Mouse (Mus musculus): ENCODE data around the gene Cacng7. TPM values are rescaled to one million over a fixed set of nuclear protein-coding genes. Genes with fewer than 3 reads are reported as not detected.

The Cacng7 gene
- total RNA-seq, 2 experiments from 2014 or later = 114 to 119 TPM

DNA sequence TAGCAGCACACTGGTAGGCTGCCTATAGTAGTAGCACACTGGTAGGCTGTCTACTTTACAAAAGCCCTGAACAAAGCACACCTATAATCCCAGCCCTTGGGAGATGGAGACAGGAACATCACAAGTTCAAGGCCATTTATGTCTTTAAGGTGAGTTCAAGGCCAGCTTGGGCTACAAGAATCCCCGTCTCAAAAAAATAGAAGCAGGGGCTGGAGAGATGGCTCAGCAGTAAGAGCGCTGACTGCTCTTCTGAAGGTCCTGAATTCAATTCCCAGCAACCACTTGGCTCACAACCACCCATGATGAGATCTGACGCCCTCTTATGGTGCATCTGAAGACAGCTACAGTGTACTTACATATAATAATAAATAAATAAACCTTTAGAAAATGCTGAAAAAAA is 12.5 kb downstream of the Cacng7 start:
- DNase-seq (ENCODE audit: low spot score in 2 of 2) = no peak

GRCm38 (mm10) chr7:3347366-3348287 is 14.9 kb downstream of the Cacng7 start:
- DNase-seq (ENCODE audit: low spot score in 2 of 2) = no peak

- DNase-seq (ENCODE audit: low spot score in 2 of 2) = no peak
Measured at GRCm38 (mm10) chr7:3348326-3348725, 15.6 kb downstream of the Cacng7 start.

DNA sequence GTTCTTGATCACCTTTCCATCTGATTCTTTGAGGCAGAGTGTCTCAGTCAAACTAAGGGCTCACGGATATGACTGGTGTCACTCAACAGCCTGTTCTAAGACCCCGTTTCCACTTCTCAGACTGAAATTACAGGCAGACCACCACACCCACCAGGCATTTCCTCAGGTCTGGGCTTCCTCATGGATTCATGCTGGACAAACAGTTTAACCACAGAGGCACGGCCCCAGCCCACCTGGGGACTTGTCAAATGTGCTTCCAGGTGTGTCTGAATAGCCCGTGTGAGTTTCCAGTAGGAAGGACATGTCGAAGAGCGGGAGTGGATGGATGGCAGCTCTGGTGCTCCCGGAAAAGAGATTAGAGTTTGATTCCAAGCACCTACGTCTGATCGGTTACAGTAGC is 17.0 kb downstream of the Cacng7 start:
- no peak for DNase-seq (ENCODE audit: low spot score in 2 of 2)

DNA sequence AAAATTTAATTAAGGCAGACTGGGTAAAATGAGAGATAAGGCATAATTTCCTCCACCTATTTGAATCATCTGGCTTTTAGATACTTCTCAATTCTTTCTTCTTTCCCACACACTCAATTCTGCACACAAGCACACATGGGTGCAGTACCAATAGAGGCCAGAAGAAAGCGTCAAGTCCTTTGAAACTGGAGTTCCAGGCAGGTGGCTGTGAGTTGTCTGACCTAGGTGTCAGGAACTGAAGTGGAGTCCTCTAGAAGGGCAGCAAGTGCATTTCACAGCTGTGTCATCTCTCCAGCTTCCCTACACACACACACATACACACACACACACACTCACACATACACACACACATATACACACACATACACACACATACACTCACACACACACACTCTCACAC is 18.8 kb downstream of the Cacng7 start:
- no peak for DNase-seq (ENCODE audit: low spot score in 2 of 2)

- no peak for DNase-seq (ENCODE audit: low spot score in 2 of 2)
Measured at GRCm38 (mm10) chr7:3354850-3355249, 22.1 kb downstream of the Cacng7 start.

- DNase-seq (ENCODE audit: low spot score in 2 of 2) = no peak
Measured at GRCm38 (mm10) chr7:3360678-3361077, 27.9 kb downstream of the Cacng7 start.

- no peak for DNase-seq (ENCODE audit: low spot score in 2 of 2)
Measured at GRCm38 (mm10) chr7:3365547-3366279, 33.0 kb downstream of the Cacng7 start.

DNA sequence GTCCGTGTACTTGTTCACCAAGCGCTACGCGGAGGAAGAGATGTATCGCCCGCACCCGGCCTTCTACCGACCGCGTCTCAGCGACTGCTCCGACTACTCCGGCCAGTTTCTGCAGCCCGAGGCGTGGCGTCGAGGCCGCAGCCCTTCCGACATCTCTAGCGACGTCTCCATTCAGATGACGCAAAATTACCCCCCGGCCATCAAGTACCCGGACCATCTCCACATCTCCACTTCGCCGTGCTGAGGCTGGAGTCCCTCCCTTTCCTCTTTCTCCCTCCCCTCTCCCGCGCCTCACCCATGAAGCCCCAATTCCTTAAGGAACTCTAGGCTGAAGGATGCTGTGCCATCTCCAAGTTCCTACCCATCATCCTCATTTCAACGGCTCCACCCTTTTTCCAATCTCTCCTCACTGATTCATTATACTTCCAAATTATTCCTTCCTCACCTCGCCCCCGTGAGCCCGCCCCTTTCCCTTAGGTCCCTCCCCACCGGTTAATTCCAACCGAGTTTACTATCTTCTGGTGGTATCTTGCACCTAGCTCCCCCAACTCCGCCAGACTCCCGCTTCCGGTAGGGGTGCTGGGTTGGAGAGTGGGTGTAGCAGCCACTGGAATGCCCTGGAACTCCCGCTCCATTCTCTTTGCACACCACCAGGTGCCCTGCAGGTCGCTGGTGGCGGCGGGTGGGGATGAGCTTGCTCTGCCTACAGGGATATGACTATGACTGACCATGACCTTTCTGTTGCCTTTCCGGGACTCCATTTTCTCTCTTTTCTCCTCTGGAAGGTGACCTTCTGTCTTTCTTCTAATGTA is 34.2 kb downstream of the Cacng7 start:
- DNase-seq (ENCODE audit: low spot score in 2 of 2) = peak in 1 of 2 experiments; percentile 29

DNA sequence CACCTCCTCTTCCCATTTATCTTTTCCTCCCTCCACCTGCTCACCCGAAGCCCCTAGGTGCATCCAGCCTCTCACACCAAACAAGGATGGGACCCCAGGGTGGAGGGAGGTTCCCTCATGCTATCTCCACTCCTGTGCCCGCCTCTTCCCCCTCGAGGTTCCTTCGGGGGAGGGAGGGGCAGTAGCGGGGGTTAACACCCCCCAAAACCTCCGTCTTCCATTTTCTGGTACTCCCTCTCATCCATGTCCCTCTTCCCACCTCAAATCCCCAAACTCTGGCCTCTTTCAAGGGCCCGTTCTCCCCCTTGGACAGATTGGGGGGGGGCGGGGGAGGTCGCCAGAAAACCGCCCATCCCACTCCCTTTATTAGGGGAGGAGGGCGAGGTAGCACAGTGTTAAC is 34.8 kb downstream of the Cacng7 start:
- DNase-seq (ENCODE audit: low spot score in 2 of 2) = no peak

DNA sequence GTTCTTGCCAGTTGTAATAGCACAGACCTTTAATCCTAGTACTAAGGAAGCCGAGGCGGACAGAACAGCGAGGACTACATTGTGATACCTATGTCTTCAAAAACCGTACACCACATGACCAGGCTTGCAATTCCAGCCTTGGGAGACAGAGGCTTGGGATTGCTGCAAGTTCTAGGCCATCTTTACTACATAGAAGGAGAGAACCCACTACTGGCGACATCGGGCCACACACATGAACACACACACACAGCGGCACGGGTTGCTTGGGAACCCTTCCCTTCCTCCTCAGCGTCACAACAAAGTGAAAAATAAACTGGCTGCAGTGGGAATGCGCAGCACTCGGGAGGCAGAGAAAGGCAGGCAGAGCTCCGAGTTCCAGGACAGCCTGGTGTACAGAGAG is 35.6 kb downstream of the Cacng7 start:
- peak in 1 of 2 experiments; percentile 41 for DNase-seq (ENCODE audit: low spot score in 2 of 2)

DNA sequence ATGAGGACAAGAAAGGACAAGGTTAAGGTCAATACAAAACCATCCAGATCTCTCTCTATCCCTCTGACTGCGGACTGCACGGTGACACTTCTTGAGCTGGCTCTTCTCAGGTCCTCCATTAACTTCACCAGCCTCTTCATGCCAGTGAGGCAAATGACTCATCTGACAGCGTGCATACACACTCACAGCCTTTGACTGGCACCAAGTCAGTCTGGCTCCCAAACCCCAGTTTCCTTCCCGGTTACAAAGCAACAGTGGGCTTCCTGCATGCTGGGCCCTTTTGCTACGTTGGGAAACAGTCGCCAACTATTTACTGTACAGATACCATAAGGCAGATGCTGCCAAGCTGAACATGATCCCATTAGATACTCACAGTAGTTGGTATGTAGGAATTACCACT is 36.4 kb downstream of the Cacng7 start:
- DNase-seq (ENCODE audit: low spot score in 2 of 2) = no peak

DNA sequence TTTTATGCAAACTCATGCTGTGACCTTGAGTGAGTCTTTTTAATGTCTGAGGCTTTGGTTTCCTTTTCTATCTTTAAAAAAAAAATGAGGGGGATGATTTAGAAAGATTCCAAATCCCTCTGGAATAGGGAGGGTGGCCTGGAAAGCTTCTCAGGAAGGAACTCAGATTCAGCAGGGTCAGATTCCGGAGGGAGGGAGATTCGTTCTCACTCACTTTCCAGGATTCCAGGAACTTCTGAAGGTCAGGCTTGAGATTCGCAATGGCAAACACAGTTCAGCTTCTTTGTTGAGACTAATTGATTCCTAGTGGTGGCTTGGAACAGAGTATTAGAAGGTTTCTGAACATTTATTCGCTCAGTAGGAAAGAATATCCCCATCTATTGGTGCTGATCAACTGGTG is 37.7 kb downstream of the Cacng7 start:
- no peak for DNase-seq (ENCODE audit: low spot score in 2 of 2)

DNA sequence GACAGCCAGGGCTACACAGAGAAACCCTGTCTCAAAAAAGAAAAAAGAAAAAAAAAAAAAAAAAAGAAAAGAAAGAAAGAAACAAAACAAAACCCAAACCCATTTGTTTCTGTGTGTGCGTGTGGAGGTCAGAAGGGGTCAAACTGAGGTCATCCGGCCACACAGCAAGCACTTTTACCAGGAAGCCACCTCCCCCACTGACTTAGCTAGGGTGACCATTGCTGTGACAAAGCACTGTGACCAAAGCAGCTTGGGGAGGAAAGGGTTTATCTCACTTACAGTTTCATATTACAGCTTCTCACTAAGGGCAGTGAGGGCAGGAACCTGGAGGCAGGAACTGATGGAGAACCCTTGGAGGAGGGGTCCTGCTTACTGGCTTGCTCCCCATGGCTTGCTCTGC is 39.6 kb downstream of the Cacng7 start:
- DNase-seq (ENCODE audit: low spot score in 2 of 2) = no peak

DNA sequence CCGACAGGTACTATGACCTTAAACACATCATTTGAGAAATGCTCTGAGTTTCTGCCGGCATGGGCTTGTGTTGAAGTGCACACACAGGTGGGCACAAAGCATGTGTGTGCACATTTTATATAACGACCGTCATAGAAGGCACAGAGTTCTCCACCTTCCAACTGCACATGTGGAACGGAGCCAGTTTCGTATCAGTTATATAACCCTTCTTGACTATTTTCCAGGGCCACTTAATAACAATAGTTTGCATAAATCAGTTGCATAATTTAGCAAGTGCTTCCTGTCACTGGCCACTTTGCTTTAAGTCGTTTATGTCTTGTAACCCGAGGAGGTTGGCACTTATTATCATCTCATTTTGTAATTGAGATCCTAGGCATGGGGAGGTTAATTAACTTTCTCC is 41.0 kb downstream of the Cacng7 start:
- DNase-seq (ENCODE audit: low spot score in 2 of 2) = no peak

GRCm38 (mm10) chr7:3376831-3377230 is 44.1 kb downstream of the Cacng7 start:
- peak in 1 of 2 experiments; percentile 64 for DNase-seq (ENCODE audit: low spot score in 2 of 2)

GRCm38 (mm10) chr7:3382123-3382522 is 49.4 kb downstream of the Cacng7 start:
- DNase-seq (ENCODE audit: low spot score in 2 of 2) = no peak

DNA sequence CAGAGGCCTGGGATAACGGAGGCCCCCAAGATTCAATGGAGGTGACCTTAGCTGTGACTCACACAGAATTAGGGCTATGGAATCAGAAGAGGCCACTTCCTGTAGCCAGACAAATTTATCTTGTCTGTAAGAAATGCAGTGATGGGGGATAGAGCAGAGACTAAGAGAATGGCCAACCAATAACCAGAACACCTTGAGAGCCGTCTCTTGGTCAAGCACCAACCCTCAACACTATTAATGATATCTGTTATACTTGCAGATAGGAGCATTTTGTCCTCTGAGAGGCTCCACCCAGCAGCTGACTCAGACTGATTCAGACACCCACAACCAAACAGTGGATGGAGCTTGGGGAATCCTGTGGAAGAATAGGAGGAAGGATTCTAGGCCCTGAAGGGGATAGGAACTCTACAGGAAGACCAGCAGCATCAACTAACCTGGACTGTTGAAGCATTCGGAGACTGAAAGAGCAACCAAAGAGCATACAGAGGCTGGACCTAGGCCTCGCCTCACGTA is 52.1 kb downstream of the Cacng7 start:
- DNase-seq (ENCODE audit: low spot score in 2 of 2) = no peak

DNA sequence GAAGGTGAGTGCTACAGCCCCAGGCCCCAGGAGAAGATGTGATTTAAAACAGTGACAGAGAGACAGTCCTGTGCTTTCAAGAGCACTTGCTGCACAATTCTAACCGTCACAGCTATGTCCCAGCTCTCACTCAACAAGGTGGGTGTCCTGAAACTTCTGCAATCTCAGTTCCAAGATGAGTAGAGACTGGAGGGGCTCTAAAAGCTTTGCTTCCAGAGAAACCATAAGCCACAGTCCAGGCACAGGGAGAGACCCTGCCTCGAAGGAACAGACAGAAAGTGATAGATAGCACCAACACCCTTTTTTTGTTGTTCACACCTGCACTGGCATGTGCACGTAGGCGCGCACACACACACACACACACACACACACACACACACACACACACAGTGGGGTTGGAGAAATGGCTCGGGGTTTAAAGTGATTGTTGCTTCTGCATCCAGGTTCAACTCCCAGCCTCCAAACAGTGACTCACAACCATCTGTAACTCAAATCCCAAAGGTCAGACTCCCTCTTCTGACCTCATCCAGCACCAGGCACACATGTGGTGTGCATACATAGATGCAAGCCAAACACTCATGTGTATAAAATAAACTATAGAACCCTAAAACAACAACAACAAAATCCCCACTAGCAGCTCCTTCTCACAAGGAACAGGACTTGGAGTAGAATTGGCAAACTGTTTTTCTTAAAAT is 53.4 kb downstream of the Cacng7 start:
- no peak for DNase-seq (ENCODE audit: low spot score in 2 of 2)

GRCm38 (mm10) chr7:3387761-3388160 is 55.0 kb downstream of the Cacng7 start:
- no peak for DNase-seq (ENCODE audit: low spot score in 2 of 2)

DNA sequence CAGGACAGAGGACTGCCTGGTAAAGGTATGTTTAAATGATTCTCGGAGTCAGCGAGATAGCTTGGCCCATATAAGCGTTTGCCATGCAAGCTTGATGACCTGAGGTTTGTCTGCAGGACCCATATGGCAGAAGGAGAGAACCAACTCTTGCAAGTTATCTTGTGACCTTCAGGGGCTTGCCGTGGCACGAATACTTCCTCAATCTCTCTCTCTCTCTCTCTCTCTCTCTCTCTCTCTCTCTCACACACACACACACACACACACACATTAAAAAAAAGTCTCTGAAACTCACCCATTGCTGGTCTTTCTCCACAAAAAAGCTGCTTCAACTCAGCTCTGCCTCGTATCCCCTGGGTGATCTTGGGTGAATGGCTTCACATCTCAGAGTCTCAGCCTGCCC is 56.1 kb downstream of the Cacng7 start:
- DNase-seq (ENCODE audit: low spot score in 2 of 2) = no peak

Data from layer of hippocampus, postnatal 10 days (tissue).